Mouse (Mus musculus) thymus, postnatal 36 days (tissue): ENCODE results near the gene Klhl24.

ENCODE experiments used
- DNase-seq, 2 experiments: peaks; one replicate each; pipeline ENCODE4 v3.0.0; 2022; ENCODE audit warnings: mixed read lengths in 2 of 2

Klhl24 gene

GRCm38 (mm10) chr16:20151991-20152390 is 54.6 kb downstream of the Klhl24 start:
- no peak for DNase-seq

DNA sequence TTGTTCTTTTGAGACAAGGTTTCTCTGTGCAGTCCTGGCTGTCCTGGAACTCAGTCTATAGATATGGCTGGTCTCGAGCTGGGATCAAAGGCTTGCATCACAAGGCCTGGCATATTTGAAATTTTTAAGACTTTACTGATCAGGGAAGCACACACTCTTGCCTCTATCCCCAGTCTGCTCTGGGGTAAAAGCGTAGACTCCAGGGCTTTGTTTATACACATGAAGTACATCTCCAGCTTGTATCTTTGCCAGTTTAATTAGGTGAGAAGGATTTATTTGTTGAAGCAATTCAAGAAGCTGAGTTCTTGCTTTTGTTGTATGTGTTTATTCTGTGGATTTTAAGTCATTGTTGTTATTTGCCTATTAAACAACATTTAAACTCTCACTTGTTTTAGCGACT is 56.4 kb downstream of the Klhl24 start:
- no peak for DNase-seq

DNA sequence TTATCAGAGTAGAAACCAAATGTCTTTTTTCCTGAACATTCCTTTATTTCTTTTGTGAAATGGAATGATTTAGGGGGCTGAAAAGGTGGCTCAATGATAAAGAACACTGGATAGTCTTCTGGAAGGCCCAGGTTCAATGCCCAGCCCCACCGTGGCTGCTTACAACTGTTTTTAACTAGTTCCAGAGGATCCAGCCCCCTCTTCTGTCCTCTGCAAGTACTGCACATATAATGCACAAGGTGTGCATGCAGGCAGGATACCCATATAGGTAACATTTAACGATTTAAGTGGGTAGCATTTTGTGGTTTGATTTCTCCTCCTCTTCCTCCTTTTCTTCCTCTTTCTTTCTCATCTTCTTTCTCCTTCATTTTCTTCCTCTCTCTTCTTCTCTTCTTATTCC is 62.8 kb downstream of the Klhl24 start:
- DNase-seq, result no peak

- DNase-seq, result no peak
These were observed 71.7 kb downstream of the Klhl24 start for GRCm38 (mm10) chr16:20169071-20169470.

GRCm38 (mm10) chr16:20169471-20170106 is 72.2 kb downstream of the Klhl24 start:
- no peak for DNase-seq
